Mouse (Mus musculus) ES-Bruce4 (cell line): Measurements from ENCODE around the gene Cflar. TPM values are rescaled to one million over a fixed set of nuclear protein-coding genes. Genes with fewer than 3 reads are reported as not detected.
"Not testable (repeated sequence)": the region's sequence is repeated elsewhere in the genome, so short reads cannot be mapped to it uniquely, and the experiment has no call there.

Source experiments
- H3K27ac ChIP-seq: 2 replicates; pipeline ENCODE4 v1.5.1; 2012; ENCODE audit warnings: low read length, inconsistent platforms; ENCODE audit not compliant: insufficient read depth
- H3K27me3 ChIP-seq: 2 replicates; pipeline ENCODE4 v1.6.1; 2012; ENCODE audit warnings: mild to moderate bottlenecking, low read length, inconsistent platforms; ENCODE audit not compliant: control insufficient read depth, poor library complexity, insufficient read depth, severe bottlenecking
- H3K36me3 ChIP-seq: 2 replicates; pipeline ENCODE4 v1.6.1; 2012; ENCODE audit warnings: inconsistent platforms, mild to moderate bottlenecking, low read length, moderate library complexity; ENCODE audit not compliant: control insufficient read depth, poor library complexity, insufficient read depth, severe bottlenecking
- H3K4me1 ChIP-seq: one replicate; pipeline ENCODE4 v1.8.1; 2011; ENCODE audit warnings: low read length; ENCODE audit not compliant: control insufficient read depth, insufficient read depth
- H3K4me3 ChIP-seq: 2 replicates; pipeline ENCODE4 v1.5.1; 2011; ENCODE audit warnings: low read depth, mild to moderate bottlenecking, low read length
- H3K9ac ChIP-seq: 2 replicates; pipeline ENCODE4 v1.6.1; 2012; ENCODE audit warnings: low read depth, mild to moderate bottlenecking, inconsistent platforms; ENCODE audit not compliant: poor library complexity, severe bottlenecking
- H3K9me3 ChIP-seq: replicated peaks from 2 replicates; pipeline ENCODE4 v1.6.1; 2012; ENCODE audit warnings: mild to moderate bottlenecking, low read length, inconsistent platforms; ENCODE audit not compliant: control insufficient read depth, poor library complexity, insufficient read depth, severe bottlenecking
- CTCF ChIP-seq: IDR thresholded peaks from one replicate; pipeline ENCODE4 v1.8.1; 2011; ENCODE audit warnings: low read depth, low read length
- EP300 ChIP-seq: IDR thresholded peaks from 2 replicates; pipeline ENCODE4 v1.6.1; 2011; ENCODE audit warnings: low read depth, low read length; ENCODE audit not compliant: insufficient read depth
- POLR2A ChIP-seq: IDR thresholded peaks from one replicate; pipeline ENCODE4 v1.8.1; 2011; ENCODE audit warnings: low read length; ENCODE audit not compliant: insufficient read depth
- polyA plus RNA-seq: library from polyadenylated mRNA; stranded (reverse); fragments of >200 nt; gene quantifications from 2 replicates; pipeline ENCODE4 v1.2.4, GENCODE M21; 2011; ENCODE audit warnings: low read depth; ENCODE audit not compliant: missing spikeins, insufficient read depth, insufficient read length

The Cflar gene
- 14.1 and 16.1 TPM in 2 replicates for polyA plus RNA-seq

- peak within 1 kb of the TSS; percentile 68 for H3K4me3 ChIP-seq
- peaks cover 2% of the 10 kb centered on the region for H3K4me1 ChIP-seq
- no peaks in the 10 kb centered on the region for H3K36me3 ChIP-seq
- TF ChIP-seq POLR2A (peak; percentile 14), EP300 (no peak)
- peaks cover 11% of the 10 kb centered on the region for H3K9me3 ChIP-seq
- peak within 1 kb of the TSS; percentile 66 for H3K9ac ChIP-seq
- H3K27me3 ChIP-seq: no peaks in the 10 kb centered on the region
- peak within 1 kb of the TSS; percentile 43; the same call in 1 of the 2 replicates for H3K27ac ChIP-seq
Observed at GRCm38 (mm10) chr1:58711365-58712016, at the start of gene Cflar. Gene Cflar, plus strand, starts transcription at chr1:58711508.

- not testable (repeated sequence) for H3K9ac ChIP-seq, H3K36me3 ChIP-seq, H3K9me3 ChIP-seq, H3K27me3 ChIP-seq, H3K4me1 ChIP-seq, H3K27ac ChIP-seq, H3K4me3 ChIP-seq
Observed at GRCm38 (mm10) chr1:58662671-58663070, 48.6 kb upstream of the Cflar start.

DNA sequence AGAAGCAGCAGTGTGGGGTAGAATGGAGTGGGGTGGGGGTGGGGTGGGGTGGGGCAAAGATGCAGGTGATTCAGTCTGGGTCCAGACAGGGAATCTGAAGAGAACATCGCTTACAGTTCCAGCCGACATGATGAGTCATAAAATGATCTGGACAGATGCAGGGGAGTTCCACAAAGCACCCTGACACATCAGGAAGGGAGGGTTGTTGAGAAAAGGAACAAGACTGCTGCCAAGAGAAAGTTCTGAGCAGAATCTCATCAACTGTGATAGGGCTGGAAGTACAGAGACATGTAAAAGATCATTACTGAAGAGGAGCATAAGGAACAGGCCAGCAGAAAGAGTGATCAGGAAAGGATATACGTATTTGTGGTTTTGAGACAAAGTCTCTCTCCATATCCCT lies 47.9 kb upstream of the Cflar start:
- H3K27me3 ChIP-seq, H3K9me3 ChIP-seq, H3K27ac ChIP-seq, H3K9ac ChIP-seq, H3K4me1 ChIP-seq, H3K4me3 ChIP-seq, H3K36me3 ChIP-seq: not testable (repeated sequence)

DNA sequence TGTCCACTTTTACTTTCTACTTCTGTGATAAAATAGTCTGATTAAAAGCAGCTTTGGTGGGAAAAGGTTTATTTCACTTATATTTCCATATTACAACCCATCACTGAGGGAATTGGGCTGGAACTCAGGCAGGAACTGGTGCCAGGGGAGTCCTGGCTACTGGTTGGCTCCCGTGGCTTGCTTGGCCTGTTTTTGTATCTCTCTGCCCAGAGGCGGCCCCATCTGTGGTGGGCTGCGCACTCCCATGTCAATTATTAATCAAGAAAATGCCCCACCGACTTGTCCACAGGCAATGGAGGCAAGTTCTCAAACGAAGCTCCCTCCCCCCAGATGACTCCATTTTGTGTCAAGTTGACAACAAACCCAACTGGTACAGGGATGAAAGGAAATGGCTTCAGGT lies 43.1 kb upstream of the Cflar start:
- Histone ChIP-seq H3K4me1 (no peaks in the 10 kb centered on the region), H3K9ac (no peak overlapping the region), H3K4me3 (no peak overlapping the region), H3K27me3 (no peaks in the 10 kb centered on the region), H3K9me3 (no peaks in the 10 kb centered on the region), H3K27ac (no peak overlapping the region), H3K36me3 (no peaks in the 10 kb centered on the region)
- TF ChIP-seq POLR2A (no peak), EP300 (no peak), CTCF (no peak)

DNA sequence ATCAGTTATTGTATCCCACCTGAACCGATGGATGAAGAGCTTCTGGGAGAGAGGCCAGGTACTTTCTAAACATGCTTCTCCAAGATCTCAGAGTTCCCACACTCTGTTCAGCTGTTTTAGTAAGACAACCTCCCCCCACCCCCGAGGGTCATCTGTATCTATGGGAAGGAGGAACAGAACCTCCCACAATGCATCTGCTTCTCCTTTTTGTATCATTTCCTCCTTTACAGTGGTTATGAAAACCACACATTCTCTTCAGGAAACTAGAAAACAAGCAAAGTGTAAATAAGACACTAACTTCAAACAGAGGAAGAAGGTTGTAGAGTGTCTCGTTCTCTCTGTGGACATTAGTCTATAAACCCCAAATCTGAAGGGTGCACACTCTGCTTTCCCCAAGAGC lies 41.7 kb upstream of the Cflar start:
- H3K9ac ChIP-seq, H3K9me3 ChIP-seq, H3K27me3 ChIP-seq, H3K36me3 ChIP-seq, H3K4me1 ChIP-seq, H3K4me3 ChIP-seq, H3K27ac ChIP-seq: not testable (repeated sequence)

DNA sequence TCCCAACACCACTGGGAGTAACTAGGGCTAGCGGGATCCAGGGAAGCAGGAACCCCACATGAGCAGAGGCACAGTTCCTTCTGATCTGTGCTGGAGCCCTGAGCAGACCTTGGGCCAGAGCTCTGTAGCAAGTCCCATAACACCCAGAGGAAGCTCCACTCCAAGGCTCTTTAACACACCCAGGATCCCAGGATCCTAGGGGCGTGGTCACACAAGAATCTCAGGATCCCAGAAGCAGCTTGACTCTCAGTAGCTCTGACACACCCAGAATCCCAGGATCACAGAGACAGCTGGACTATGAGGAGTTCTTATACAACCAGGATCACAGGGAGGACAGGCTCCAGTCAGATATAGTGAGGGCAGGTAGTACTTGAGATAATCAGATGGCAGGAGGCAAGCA lies 39.2 kb upstream of the Cflar start:
- no peaks in the 10 kb centered on the region for H3K36me3 ChIP-seq
- no peak overlapping the region for H3K9ac ChIP-seq
- H3K27me3 ChIP-seq: no peaks in the 10 kb centered on the region
- no peaks in the 10 kb centered on the region for H3K9me3 ChIP-seq
- no peak overlapping the region for H3K27ac ChIP-seq
- H3K4me1 ChIP-seq: no peaks in the 10 kb centered on the region
- no peak overlapping the region for H3K4me3 ChIP-seq
- TF ChIP-seq EP300: no peak
- TF ChIP-seq CTCF: no peak
- no peak for TF ChIP-seq POLR2A
